Mouse (Mus musculus) T-cell, adult 66 days (primary cell): ENCODE data around the gene Olfr1155. TPM values are rescaled to one million over a fixed set of nuclear protein-coding genes. Genes with fewer than 3 reads are reported as not detected.

Experiments used
- total RNA-seq, 2 experiments: library from RNA; stranded (reverse); gene quantifications; 3 replicates in 1 of 2; 4 replicates in 1 of 2; pipeline ENCODE4 v1.2.4; 2023

The Olfr1155 gene
- total RNA-seq, result not detected

GRCm38 (mm10) chr2:87945037-87945436 lies at the start of gene Olfr1155:
TSS of gene Olfr1155 (minus strand) at chr2:87945137.

GRCm38 (mm10) chr2:87989813-87990212 lies 44.9 kb upstream of the Olfr1155 start, which contains the start of gene Olfr1158:
TSS of gene Olfr1158 (plus strand) at chr2:87990113.

GRCm38 (mm10) chr2:87974563-87974962 lies 29.6 kb upstream of the Olfr1155 start, which contains the start of gene Olfr74:
TSS of gene Olfr74 (minus strand) at chr2:87974663.

GRCm38 (mm10) chr2:87968199-87968598 lies 23.3 kb upstream of the Olfr1155 start, which contains the start of gene Olfr1157:
TSS of gene Olfr1157 (minus strand) at chr2:87968299.

GRCm38 (mm10) chr2:87953000-87953399 lies 8.1 kb upstream of the Olfr1155 start, which contains the start of gene Olfr1156:
TSS of gene Olfr1156 (minus strand) at chr2:87953100.

GRCm38 (mm10) chr2:87905066-87905465 lies 39.9 kb downstream of the Olfr1155 start, which contains the start of gene Olfr1154:
TSS of gene Olfr1154 (minus strand) at chr2:87905166.

GRCm38 (mm10) chr2:87894662-87895061 lies 50.3 kb downstream of the Olfr1155 start, which contains the start of gene Olfr1153:
TSS of gene Olfr1153 (plus strand) at chr2:87894962.

Other genes starting within 250 kb of the Olfr1155 start
- gene Olfr1137, start 232.0 kb downstream of the Olfr1155 start, total RNA-seq, result not detected
- gene Olfr1138, start 205.2 kb downstream of the Olfr1155 start, total RNA-seq, result not detected
- not detected for gene Olfr1140, start 201.4 kb downstream of the Olfr1155 start, total RNA-seq
- not detected for gene Olfr1141, start 191.1 kb downstream of the Olfr1155 start, total RNA-seq
- gene Olfr152, start 165.7 kb downstream of the Olfr1155 start, total RNA-seq, result not detected
- not detected for gene Olfr1143, start 144.5 kb downstream of the Olfr1155 start, total RNA-seq
- not detected for gene Olfr1145, start 135.3 kb downstream of the Olfr1155 start, total RNA-seq
- not detected for gene Olfr1148, start 114.6 kb downstream of the Olfr1155 start, total RNA-seq
- not detected for gene Olfr1150-ps1, start 101.1 kb downstream of the Olfr1155 start, total RNA-seq
- gene Olfr1151, start 89.3 kb downstream of the Olfr1155 start, total RNA-seq, result not detected
- gene Olfr1152, start 78.6 kb downstream of the Olfr1155 start, total RNA-seq, result not detected
- gene Olfr1153, start 50.2 kb downstream of the Olfr1155 start, total RNA-seq, result not detected
- not detected for gene Olfr1154, start 40.0 kb downstream of the Olfr1155 start, total RNA-seq
- gene Olfr1156, start 8.0 kb upstream of the Olfr1155 start, total RNA-seq, result not detected
- gene Olfr1157, start 23.2 kb upstream of the Olfr1155 start, total RNA-seq, result not detected
- gene Olfr74, start 29.5 kb upstream of the Olfr1155 start, total RNA-seq, result not detected
- not detected for gene Olfr1158, start 45.0 kb upstream of the Olfr1155 start, total RNA-seq
- not detected for gene Olfr1160, start 63.1 kb upstream of the Olfr1155 start, total RNA-seq
- not detected for gene Olfr1161, start 77.6 kb upstream of the Olfr1155 start, total RNA-seq
- not detected for gene Olfr73, start 92.6 kb upstream of the Olfr1155 start, total RNA-seq
- not detected for gene Olfr1162, start 106.0 kb upstream of the Olfr1155 start, total RNA-seq
- gene Olfr1163, start 126.7 kb upstream of the Olfr1155 start, total RNA-seq, result not detected
- not detected for gene Olfr1164, start 148.8 kb upstream of the Olfr1155 start, total RNA-seq
- not detected for gene Olfr1166, start 183.1 kb upstream of the Olfr1155 start, total RNA-seq
- not detected for gene Olfr1167, start 210.1 kb upstream of the Olfr1155 start, total RNA-seq
- gene Olfr1168, start 236.7 kb upstream of the Olfr1155 start, total RNA-seq, result not detected